Mouse (Mus musculus) ES-E14 (cell line): ENCODE measurements around the gene Grin2c. TPM values are rescaled to one million over a fixed set of nuclear protein-coding genes. Genes with fewer than 3 reads are reported as not detected.

Experiments
- DNase-seq: peaks from one replicate; pipeline ENCODE4 v3.0.0-alpha.2; 2013; ENCODE audit warnings: low read depth, low spot score
- H3K27ac ChIP-seq: 2 replicates; pipeline ENCODE4 v1.5.1; 2012; ENCODE audit warnings: low read depth, mild to moderate bottlenecking, low read length, moderate library complexity, mixed read lengths; ENCODE audit not compliant: poor library complexity, insufficient read depth, severe bottlenecking
- H3K36me3 ChIP-seq: 2 replicates; pipeline ENCODE4 v1.6.1; 2012; ENCODE audit warnings: mild to moderate bottlenecking, low read length, moderate library complexity, mixed read lengths; ENCODE audit not compliant: control insufficient read depth, poor library complexity, insufficient read depth, severe bottlenecking
- H3K4me1 ChIP-seq, 2 experiments: fragments of 150-350 bp in 1 of 2; sonication (generic) in 1 of 2; 2 replicates each; pipeline ENCODE4 v1.6.1; 2012; ENCODE audit warnings: low read length in 2 of 2, mild to moderate bottlenecking in 1 of 2, mixed read lengths in 1 of 2; ENCODE audit not compliant: control insufficient read depth in 2 of 2, insufficient read depth in 2 of 2, poor library complexity in 1 of 2
- H3K4me3 ChIP-seq, 2 experiments: fragments of 150-350 bp in 1 of 2; sonication (generic) in 1 of 2; 2 replicates each; pipeline ENCODE4 v1.5.1; 2012; ENCODE audit warnings: low read length in 2 of 2, low read depth in 1 of 2, mild to moderate bottlenecking in 1 of 2, mixed read lengths in 1 of 2; ENCODE audit not compliant: insufficient read depth in 1 of 2, poor library complexity in 1 of 2, severe bottlenecking in 1 of 2
- H3K9ac ChIP-seq: 2 replicates; pipeline ENCODE4 v1.6.1; 2012; ENCODE audit warnings: low read depth, mild to moderate bottlenecking, low read length, mixed read lengths; ENCODE audit not compliant: poor library complexity, insufficient read depth, severe bottlenecking
- H3K9me3 ChIP-seq: fragments of 150-350 bp; sonication (generic); 2 replicates; pipeline ENCODE4 v1.6.1; 2012; ENCODE audit warnings: low read depth, mild to moderate bottlenecking, low read length; ENCODE audit not compliant: control insufficient read depth, insufficient read depth
- CHD2 ChIP-seq: IDR thresholded peaks from 2 replicates; pipeline ENCODE4 v1.6.1; 2014; ENCODE audit warnings: mild to moderate bottlenecking, low read depth, low read length, inconsistent platforms
- HCFC1 ChIP-seq: IDR thresholded peaks from 2 replicates; pipeline ENCODE4 v1.6.1; 2012; ENCODE audit warnings: low read length, inconsistent platforms, borderline replicate concordance; ENCODE audit not compliant: insufficient read depth
- MAFK ChIP-seq: IDR thresholded peaks from 2 replicates; pipeline ENCODE4 v1.6.1; 2014; ENCODE audit warnings: mild to moderate bottlenecking, low read depth, low read length, inconsistent platforms; ENCODE audit not compliant: insufficient read depth
- ZC3H11A ChIP-seq: IDR thresholded peaks from 2 replicates; pipeline ENCODE4 v1.6.1; 2012; ENCODE audit warnings: low read depth, mild to moderate bottlenecking, inconsistent platforms, low read length, borderline replicate concordance
- ZNF384 ChIP-seq: IDR thresholded peaks from 2 replicates; pipeline ENCODE4 v1.6.1; 2012; ENCODE audit warnings: low read depth, low read length, inconsistent platforms
- in situ Hi-C, 2 experiments: fragments of 600-800 bp; cut with MboI; formaldehyde crosslinking; loops; one replicate each; pipeline ENCODE4 v1.15.1; 2025; ENCODE audit warnings: low sequenced_read_pairs in 2 of 2, inconsistent platforms in 1 of 2; ENCODE audit not compliant: unreplicated experiment in 2 of 2
- total RNA-seq: library from RNA; depleted of rRNA; stranded (reverse); fragments of 300-350 nt; gene quantifications from 2 replicates; pipeline ENCODE4 v1.2.3, GENCODE M21; 2012

Grin2c gene
- total RNA-seq, 1 experiment: 0.22 TPM

DNA sequence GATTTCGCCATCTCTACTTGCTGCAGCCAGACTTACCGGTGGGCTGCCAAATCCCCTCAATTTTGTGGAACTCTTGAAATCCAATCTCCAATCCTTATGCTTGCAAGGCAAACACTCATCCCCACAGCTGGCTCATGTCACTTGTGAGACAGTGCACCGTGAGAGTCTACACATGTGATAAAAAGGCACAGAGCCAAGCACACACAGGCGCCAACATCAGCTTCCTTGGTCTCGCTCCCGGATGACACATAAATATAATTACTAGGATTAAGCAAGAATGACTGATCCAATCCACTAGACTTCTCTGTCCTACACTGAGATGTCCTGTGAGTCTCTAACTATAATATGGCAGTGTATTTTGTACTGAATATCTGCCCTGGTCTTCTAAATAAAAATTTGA, 23.9 kb upstream of the Grin2c start:
- Histone ChIP-seq H3K4me3 (no peak overlapping the region), H3K27ac (no peak overlapping the region), H3K36me3 (no peaks in the 10 kb centered on the region), H3K9ac (no peak overlapping the region), H3K9me3 (no peaks in the 10 kb centered on the region), H3K4me1 (peaks cover 3 to 25% of the 10 kb centered on the region in 2 experiments; a peak in 2 of 4 replicates)
- in situ Hi-C loops: no loop called here
- no peak for DNase-seq
- TF ChIP-seq ZNF384: no peak
- TF ChIP-seq CHD2: no peak
- no peak for TF ChIP-seq MAFK
- TF ChIP-seq HCFC1: no peak
- TF ChIP-seq ZC3H11A: no peak

DNA sequence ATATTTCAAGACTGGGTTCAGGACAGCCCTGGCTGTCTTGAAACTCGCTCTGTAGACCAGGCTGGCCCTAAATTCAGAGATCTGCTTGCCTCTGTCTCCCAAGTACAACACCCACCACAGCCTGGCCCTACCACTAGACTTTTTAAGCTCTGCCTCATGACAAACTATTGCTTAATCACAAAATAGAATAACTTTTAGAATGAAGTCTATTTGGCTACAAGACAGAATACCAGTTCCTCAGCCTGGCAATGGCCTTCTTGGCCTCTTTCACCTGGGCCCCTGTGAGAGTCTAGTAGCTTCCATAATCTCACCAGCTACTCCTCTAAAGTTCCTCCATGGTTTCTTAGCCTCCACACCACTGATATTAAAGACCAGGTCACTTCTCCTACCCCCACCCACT, 23.3 kb upstream of the Grin2c start:
- in situ Hi-C loops: no loop called here
- Histone ChIP-seq H3K27ac (no peak overlapping the region), H3K9me3 (no peaks in the 10 kb centered on the region), H3K36me3 (no peaks in the 10 kb centered on the region), H3K9ac (no peak overlapping the region), H3K4me3 (no peak overlapping the region), H3K4me1 (peaks cover 3 to 25% of the 10 kb centered on the region in 2 experiments; a peak in 2 of 4 replicates)
- no peak for TF ChIP-seq ZNF384
- no peak for TF ChIP-seq HCFC1
- TF ChIP-seq CHD2: no peak
- TF ChIP-seq MAFK: no peak
- no peak for TF ChIP-seq ZC3H11A
- DNase-seq: no peak

DNA sequence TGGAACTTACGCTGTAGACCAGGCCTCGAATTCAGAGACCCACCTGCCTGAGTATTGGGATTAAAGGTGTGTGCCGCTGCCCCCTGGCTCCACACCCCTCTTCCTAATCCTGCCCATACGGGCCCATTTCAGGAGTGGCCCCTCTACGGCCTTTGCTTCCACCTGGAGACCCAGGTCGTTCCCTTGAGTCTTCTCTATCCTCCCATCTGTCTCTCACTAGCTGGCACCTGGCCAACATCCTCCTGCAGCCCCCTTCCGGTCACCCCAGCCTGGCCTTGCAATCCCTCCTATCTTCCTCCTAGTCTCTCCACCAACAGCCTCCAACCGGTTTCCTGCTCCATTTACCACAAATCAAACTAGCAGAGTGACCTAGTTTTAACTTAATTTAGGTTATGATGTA, 22.8 kb upstream of the Grin2c start:
- no peak overlapping the region for H3K27ac ChIP-seq
- H3K9ac ChIP-seq: no peak overlapping the region
- H3K4me3 ChIP-seq: no peak overlapping the region
- in situ Hi-C loops: no loop called here
- no peaks in the 10 kb centered on the region for H3K36me3 ChIP-seq
- no peak for DNase-seq
- no peaks in the 10 kb centered on the region for H3K9me3 ChIP-seq
- no peak for TF ChIP-seq CHD2
- H3K4me1 ChIP-seq: peaks cover 3 to 25% of the 10 kb centered on the region in 2 experiments; a peak in 2 of 4 replicates

DNA sequence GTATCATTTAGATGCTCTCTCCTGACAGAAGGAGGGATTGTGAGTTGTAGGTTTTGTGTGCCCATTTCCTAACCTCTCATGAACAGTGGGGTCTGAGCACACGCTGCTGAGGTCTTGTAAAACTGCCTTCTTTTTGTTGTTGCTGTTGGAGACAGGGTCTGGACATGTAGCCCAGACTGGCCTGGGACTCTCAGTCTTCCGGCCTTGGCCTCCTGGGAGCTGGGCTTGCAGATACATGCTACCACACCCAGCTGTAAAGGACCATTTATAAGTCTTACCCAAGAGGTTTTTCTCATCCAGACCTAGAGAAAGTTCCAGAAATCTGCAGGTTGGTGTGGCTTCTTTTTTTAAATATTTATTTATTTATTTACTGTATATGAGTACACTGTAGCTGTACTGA, 21.3 kb upstream of the Grin2c start:
- Histone ChIP-seq H3K27ac (no peak overlapping the region), H3K9ac (no peak overlapping the region), H3K36me3 (no peaks in the 10 kb centered on the region), H3K9me3 (no peaks in the 10 kb centered on the region), H3K4me3 (no peak overlapping the region), H3K4me1 (peaks cover 3 to 15% of the 10 kb centered on the region in 2 experiments; a peak in 2 of 4 replicates)
- TF ChIP-seq CHD2 (no peak), HCFC1 (no peak), ZNF384 (no peak), MAFK (no peak), ZC3H11A (no peak)
- DNase-seq: no peak
- in situ Hi-C loops: no loop called here

DNA sequence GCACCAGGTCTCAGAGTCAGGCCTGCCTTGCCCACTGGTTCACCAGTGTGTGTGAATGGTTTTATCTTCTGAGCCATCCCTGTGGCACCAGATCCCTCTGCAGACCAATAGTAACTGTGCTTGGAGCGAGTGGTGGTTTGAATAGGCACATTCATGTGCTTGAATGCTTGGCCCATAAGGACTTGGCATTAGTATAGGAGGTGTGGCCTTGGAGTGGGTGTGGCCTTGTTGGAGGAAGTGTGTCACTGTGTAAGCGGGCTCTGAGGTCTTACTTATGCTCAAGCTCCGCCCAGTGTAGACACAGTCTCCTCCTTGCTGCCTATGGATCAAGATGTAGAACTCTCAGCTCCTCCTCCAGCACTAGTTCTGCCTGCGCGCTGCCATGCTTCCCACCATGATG, 20.3 kb upstream of the Grin2c start:
- in situ Hi-C loops: no loop called here
- no peak for DNase-seq
- no peak overlapping the region for H3K27ac ChIP-seq

More for the DNA sequence above, 20.3 kb upstream of the Grin2c start:
- Histone ChIP-seq H3K9ac (no peak overlapping the region), H3K9me3 (no peaks in the 10 kb centered on the region), H3K36me3 (no peaks in the 10 kb centered on the region), H3K4me3 (no peak overlapping the region), H3K4me1 (peaks cover 2 to 13% of the 10 kb centered on the region in 2 experiments; a peak in 2 of 4 replicates)
- no peak for TF ChIP-seq HCFC1
- TF ChIP-seq CHD2: no peak
- no peak for TF ChIP-seq ZNF384
- no peak for TF ChIP-seq MAFK
- no peak for TF ChIP-seq ZC3H11A
